Mouse (Mus musculus) brain, adult 10 weeks (tissue): Measurements from ENCODE around the gene Shank3. TPM values are rescaled to one million over a fixed set of nuclear protein-coding genes. Genes with fewer than 3 reads are reported as not detected.

Experiments used
- polyA plus RNA-seq: library from polyadenylated mRNA; stranded (reverse); fragments of 350-450 nt; fragmentation: Illumina TruSeq; extraction: RNeasy Lipid Tissue Mini Kit (QIAGEN cat#74804); gene quantifications from one replicate; pipeline ENCODE4 v1.2.3, GENCODE M21; 2015; ENCODE audit warnings: low read depth, low replicate concordance

Shank3 gene
- polyA plus RNA-seq: 87.4 TPM

GRCm38 (mm10) chr15:89498961-89499688 lies at the start of gene Shank3:
Shank3 (plus strand) TSS chr15:89499623.

DNA sequence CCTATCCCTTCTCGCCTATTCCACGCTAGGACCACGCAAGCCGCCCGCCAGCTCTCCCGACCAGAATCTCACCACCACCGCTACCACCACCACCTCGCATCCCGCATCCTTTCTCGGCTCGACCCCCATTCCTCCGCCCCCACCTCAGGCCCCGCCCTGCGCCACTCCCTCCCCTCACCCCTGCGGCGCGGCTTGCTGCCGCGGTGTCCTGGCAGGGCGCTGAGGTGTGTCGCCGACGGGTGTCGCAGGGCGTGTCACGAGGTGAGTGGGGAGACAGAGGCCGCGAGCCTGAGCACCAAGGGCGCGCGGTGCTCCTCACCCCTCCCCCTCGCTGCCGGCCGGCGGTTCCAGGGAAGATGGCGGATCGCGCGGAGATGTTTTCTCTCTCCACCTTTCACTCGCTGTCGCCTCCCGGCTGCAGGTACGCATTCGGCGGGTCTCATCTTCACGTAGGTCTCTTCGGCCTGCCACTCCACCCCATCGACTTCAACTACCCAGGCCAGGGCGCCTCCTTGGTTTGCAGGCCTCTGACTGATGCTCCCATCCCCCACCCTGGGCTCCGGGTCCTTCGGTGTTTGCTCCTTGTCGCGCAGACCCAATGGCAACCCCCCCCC lies 45.5 kb upstream of the Shank3 start, which contains the start of gene Mapk8ip2:
Mapk8ip2 (plus strand) TSS at position 49 of the 614 bp plus-strand sequence.

DNA sequence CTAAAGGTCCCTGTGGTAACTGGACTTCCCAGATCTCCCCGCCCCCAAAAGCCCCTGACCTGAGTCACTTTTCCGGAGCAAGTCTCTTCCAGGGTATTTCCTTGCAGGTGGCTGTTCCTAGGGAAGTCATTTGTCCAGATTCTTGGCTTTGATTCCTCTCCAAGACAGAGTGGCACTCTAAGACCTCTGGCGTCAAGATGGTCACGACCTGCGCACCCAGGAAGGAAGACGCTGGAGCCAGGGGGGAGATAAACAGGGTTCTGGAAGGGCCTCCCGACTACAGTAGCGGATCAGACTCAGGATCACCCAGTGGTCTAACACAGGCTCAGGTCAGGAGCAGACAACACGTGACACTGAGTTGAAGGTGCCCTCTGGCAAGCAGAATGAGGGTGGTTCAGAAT lies 22.3 kb upstream of the Shank3 start, which contains the start of gene Arsa:
Arsa (minus strand) TSS at position 335 of the 401 bp plus-strand sequence.

GRCm38 (mm10) chr15:89568114-89568513 lies 68.7 kb downstream of the Shank3 start, which contains the start of gene Acr:
Acr (plus strand) TSS chr15:89568326.

DNA sequence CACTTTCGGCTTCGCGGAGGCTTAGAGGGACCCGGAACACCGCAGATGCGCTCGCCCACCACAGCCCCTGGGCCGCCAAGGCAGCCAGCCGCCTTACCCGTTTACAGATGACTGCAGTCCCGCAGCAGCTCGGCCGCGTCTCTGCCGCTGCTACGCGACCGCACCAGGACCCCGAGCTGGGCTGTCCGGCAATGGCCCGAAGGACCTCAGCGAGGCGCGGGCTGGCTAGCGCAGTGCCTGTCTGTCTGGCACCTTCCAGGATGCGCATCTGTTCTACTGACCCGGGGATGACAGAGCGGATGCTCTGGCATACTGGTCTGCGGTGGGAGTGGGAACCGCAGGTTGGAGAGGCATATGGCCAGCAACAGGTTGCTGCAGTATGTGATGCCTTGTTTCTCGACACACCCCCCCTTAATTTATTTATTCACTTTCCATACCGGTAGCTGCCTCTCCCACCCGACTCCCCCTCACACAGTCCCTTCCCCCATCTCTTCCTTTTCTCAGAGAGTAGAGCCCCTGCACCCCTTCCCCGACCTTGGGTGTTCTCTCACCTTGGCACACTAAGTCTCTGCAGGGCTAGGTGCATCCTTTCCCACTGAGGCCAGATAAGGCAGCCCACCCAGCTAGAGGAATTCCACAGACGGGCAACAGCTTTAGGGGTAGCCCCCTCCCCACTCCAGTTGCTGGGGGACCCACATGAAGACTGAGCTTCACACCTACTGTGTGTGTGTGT lies 92.5 kb downstream of the Shank3 start, which contains the start of gene Rabl2:
Rabl2 (minus strand) TSS at position 201 of the 733 bp plus-strand sequence.

Other genes starting within 250 kb of the Shank3 start
- gene Sbf1, start 184.3 kb upstream of the Shank3 start, polyA plus RNA-seq: 124 TPM
- gene Adm2, start 176.9 kb upstream of the Shank3 start, polyA plus RNA-seq: not detected
- gene Miox, start 165.2 kb upstream of the Shank3 start, polyA plus RNA-seq: not detected
- gene Lmf2, start 144.0 kb upstream of the Shank3 start, polyA plus RNA-seq: 11.3 TPM
- gene Ncaph2, start 143.9 kb upstream of the Shank3 start, polyA plus RNA-seq: 80.4 TPM
- 29.7 TPM for gene Sco2, start 125.8 kb upstream of the Shank3 start, polyA plus RNA-seq
- 1.7 TPM for gene Tymp, start 122.6 kb upstream of the Shank3 start, polyA plus RNA-seq
- gene Odf3b, start 120.3 kb upstream of the Shank3 start, polyA plus RNA-seq: 5.0 TPM
- 0.46 TPM for gene Klhdc7b, start 114.7 kb upstream of the Shank3 start, polyA plus RNA-seq
- not detected for gene Syce3, start 89.1 kb upstream of the Shank3 start, polyA plus RNA-seq
- gene Cpt1b, start 73.8 kb upstream of the Shank3 start, polyA plus RNA-seq: 1.5 TPM
- 3.3 TPM for gene C730034F03Rik, start 70.0 kb upstream of the Shank3 start, polyA plus RNA-seq
- not detected for gene Gm44502, start 69.9 kb upstream of the Shank3 start, polyA plus RNA-seq
- 58.1 TPM for gene Chkb, start 69.7 kb upstream of the Shank3 start, polyA plus RNA-seq
- 128 TPM for gene Mapk8ip2, start 45.7 kb upstream of the Shank3 start, polyA plus RNA-seq
- gene Arsa, start 22.2 kb upstream of the Shank3 start, polyA plus RNA-seq: 28.4 TPM
- 1.0 TPM for gene Acr, start 68.7 kb downstream of the Shank3 start, polyA plus RNA-seq
- 51.8 TPM for gene Rabl2, start 92.3 kb downstream of the Shank3 start, polyA plus RNA-seq